Mouse (Mus musculus) adrenal gland, postnatal 25 days (tissue): ENCODE results near the gene Catsper1. TPM values are rescaled to one million over a fixed set of nuclear protein-coding genes. Genes with fewer than 3 reads are reported as not detected.
"Not testable (repeated sequence)": the region's sequence is repeated elsewhere in the genome, so short reads cannot be mapped to it uniquely, and the experiment has no call there.

Source experiments
- DNase-seq: peaks from one replicate; pipeline ENCODE4 v3.0.0; 2021; ENCODE audit warnings: mixed read lengths
- long read RNA-seq: library from polyadenylated mRNA; stranded (forward); transcript quantifications from one replicate; pipeline ENCODE4 v2.0.0, GENCODE M21; 2021
- total RNA-seq: library from RNA; stranded (reverse); gene quantifications from 2 replicates; pipeline ENCODE4 v1.2.3, GENCODE M21; 2021

Gene Catsper1
- total RNA-seq: not detected in 2 replicates
- long read RNA-seq: 0 reads

DNA sequence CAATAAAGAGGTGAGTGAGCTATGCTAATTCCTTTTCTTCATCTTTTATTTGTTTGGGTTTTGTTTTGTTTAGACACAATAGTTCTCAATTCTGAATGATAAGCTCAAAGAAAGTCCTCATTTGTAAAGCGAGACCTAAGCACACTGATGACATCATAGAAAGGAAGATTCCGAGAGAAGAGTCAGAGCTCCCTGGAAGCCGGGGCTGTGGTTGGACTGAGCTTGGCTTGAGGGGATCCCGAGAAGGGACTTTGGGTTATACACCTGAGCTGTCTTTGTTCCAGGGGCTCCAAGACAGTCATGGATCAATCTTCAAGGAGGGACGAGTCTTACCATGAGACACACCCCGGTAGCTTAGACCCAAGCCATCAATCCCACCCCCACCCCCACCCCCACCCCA lies at the start of gene Catsper1:
Gene Catsper1, plus strand, starts transcription at position 301 of the 400 bp plus-strand sequence.
- no peak for DNase-seq

DNA sequence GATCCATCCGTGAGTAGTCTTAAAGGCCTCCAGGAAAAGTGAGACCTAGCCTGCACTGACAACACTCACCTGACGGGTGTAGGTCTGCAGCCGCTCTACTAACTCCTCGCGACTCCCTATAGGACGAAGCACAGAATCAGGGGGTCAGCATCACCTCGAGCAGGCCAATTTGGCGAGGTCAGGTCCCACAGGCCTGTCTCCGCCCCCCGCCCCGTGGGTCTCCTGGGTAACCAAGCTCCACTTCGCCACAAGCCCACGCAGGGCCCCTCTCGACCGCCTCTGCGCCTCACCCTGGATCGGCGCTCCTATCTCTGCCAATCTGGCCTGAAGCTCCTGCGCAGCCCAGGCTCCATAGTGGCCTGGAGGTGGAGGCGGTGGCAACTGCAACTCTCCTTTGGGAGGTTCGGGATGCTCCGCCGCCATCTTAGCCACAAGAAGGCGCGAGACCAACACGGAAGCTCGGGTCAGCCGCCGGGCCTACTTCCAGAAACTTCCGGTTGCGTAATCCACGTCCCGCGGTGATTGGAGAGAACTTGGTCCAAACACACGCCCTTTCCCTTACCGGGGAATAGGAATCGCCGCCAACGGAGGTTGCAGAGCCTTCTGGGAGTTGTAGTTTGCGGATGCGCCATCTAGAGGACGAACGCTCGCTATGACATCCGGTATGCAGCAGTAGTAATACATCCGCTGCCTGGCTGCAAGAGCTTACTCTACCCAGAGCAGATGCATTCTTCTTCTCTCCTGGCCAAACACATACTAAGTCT lies 40.4 kb upstream of the Catsper1 start, which contains the start of gene Sf3b2:
Gene Sf3b2, minus strand, starts transcription at position 484 of the 764 bp plus-strand sequence.
- peak; percentile 97 for DNase-seq

DNA sequence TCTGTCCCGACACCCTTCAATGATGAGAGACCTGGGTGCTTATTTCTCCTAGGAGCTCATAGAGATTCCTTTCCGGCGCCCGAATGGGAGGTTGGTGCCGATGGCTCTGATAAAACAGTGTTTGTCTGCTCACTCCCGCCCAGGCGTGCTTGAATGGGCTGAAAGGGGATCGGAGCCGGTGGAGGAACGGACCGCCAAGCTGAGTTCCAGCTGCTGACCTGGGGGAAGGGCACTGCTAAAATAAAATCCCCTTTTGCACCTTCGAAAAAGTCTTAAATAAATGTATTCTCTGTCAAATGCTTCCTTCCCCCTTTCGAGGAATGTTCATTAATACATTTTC lies 39.8 kb upstream of the Catsper1 start:
- no peak for DNase-seq

DNA sequence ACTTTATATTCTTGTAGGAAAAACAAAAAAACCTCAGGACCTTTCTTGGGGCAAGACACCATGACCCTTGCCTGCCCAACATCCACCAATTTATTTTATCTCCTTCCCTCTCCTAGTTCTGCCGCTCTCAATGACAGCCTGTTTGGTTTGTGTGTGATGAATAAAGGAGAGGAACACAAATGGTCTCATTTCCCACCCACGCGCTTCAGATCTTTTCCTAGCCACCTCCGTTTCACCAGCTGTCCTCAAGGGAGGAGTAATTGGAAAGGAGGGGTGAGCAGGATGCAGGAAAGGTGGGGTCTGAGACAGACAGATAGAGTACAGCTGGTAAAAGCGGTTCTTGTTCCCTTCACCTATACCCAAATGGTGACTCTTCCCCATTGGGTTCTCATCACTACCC lies 38.9 kb upstream of the Catsper1 start:
- no peak for DNase-seq

DNA sequence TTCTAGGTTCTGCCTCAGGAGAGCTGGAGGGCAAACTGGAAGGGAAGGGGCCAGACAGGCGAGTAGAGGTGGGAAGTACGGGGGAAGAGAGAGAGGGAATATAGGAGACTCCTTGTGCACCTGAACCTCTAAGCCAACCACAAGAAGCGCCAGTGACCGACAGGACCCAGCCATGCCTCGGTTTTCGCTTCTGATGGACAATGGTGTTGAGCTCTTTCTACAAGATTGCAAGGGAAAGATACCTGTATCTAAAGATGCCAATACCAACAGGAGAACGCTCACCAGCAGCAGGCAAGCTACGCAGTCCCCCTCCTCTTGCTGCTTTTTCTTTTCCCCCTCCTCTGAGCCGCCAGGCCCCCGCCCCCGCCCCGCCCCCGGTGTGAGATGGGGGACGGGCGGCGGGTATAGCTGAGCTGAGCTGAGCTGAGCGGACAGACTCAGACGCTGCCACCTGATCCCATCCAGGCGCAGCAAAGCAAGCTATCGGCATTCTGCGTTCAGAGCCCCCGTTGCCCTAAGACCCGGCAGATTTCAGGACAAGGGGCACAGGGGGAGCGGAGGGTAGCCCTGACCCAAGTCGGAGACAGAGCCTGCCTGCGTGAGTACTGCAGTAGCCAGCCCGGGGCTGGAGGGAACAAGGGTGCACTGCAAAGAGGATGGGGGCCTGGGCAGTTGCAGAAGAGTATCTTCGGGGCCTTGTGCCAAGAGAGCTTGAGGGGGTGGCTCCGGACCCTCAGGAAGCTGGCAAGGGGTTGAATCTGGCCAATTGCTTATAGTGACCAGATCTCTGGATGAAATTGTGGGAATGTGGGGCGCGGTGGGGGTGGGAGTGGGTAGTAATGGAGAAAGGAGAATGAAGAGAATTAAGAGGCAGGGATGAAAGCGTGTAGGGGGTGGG lies 37.4 kb upstream of the Catsper1 start, which contains the start of gene Gal3st3:
Gene Gal3st3, plus strand, starts transcription at position 429 of the 898 bp plus-strand sequence.
- DNase-seq: no peak

DNA sequence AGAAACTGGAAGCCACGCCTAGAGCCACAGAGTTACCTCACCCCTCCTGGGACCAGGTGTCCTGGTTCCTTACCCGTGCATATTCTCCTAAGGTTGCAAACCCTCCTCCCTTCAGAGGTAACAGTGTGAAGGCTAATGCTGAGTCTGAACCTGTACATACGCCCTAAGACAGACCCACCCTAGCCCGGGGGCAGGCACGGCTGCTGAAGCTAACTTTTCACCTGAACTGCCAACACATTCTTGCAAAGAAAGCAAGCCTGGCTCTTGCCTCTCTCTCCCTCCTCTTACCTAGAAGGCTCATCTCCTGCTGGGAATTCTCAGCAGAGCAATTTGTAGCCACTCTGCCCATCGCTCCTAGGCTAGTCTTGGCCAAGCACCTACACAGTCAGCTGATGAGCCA lies 35.0 kb upstream of the Catsper1 start:
- no peak for DNase-seq

DNA sequence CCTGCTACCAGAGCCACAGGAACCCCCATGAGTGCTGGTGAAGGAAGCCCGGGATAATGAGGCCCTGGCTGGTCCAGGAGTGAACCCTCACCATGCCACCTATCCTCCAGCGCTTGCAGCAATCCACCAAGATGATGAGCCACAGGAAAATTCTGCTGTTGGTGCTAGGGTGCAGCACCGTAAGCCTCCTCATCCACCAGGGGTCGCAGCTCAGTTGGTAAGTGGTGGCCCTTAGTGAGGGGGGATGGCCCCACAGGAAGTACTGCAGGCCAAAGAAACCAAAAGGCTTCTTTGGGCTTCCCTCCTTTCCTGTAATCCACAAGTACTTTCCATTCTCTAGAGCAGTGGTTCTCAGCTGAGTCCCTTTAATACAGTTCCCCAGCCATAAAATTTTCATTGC lies 33.1 kb upstream of the Catsper1 start:
- peak; percentile 47 for DNase-seq

DNA sequence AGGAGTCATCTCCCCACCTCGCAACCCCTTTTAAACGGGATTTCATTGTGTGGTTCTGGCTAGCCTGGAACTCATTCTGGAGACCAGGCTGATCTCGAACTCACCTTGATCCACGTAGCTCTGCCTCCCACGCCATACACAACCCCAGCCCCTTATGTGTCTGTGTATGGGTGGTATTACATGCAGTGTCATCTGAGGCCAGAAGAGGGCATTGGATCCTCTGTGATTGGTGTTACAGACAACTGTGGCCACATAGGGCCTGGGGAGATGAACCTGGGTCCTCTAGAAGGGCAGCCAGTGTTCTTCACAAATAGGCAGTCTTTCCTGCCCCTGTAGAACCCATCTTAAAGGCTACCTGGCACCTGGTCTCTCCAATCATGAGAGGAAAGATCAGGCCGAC lies 29.3 kb upstream of the Catsper1 start:
- DNase-seq: no peak

DNA sequence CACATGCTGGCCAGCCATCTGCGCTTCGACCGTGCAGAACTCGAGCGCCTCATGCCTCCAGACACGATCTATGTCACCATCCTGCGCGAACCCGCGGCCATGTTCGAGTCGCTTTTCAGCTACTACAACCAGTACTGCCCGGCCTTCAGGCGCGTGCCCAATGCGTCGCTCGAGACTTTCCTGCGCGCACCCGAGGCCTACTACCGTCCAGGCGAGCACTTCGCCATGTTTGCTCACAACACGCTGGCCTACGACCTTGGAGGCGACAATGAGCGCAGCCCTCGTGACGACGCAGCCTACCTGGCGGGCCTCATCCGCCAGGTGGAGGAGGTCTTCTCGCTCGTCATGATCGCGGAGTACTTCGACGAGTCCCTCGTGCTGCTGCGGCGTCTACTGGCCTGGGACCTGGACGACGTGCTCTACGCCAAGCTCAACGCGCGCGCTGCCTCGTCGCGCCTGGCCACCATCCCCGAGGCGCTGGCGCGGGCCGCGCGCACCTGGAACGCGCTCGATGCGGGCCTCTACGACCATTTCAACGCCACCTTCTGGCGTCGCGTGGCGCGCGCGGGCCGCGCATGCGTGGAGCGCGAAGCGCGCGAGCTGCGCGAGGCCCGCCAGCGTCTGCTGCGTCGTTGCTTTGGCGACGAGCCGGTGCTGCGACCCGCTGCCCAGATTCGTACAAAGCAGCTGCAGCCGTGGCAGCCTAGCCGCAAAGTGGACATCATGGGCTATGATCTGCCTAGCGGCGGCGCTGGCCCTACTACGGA lies 28.4 kb upstream of the Catsper1 start:
- DNase-seq: peak; percentile 18

DNA sequence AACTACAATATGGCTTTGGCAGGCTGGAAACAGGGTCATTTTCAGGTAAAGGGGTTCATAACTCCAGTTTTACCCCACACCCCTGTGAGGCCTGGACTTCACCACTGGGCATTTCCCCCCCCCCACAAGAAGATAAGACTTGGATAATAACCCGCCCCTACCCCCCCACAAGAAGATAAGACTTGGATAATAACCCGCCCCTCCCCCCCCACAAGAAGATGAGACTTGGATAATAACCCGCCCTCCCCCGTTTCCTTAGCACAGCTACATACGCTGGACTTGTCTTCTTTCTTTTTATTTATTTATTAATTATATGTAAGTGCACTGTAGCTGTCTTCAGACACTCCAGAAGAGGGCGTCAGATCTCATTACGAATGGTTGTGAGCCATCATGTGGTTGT lies 26.5 kb upstream of the Catsper1 start:
- DNase-seq: no peak

DNA sequence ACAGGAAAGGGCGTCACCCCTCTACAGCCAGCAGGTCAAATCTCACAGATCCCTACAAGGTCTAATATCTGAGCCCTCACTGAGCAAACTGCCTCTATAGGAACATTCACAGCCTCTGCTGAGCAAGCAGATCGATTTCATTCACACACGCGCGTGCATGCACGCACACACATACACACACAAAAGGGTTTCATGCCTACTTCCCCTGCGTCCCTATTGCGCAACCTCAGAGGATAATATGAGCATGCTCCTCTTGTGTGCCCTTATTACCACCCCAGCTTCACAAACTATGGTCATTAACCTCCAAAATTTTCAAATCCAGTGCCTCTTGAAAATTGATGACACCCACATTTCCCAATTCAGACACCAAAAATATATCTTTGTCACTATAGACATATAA lies 22.4 kb upstream of the Catsper1 start:
- no peak for DNase-seq

DNA sequence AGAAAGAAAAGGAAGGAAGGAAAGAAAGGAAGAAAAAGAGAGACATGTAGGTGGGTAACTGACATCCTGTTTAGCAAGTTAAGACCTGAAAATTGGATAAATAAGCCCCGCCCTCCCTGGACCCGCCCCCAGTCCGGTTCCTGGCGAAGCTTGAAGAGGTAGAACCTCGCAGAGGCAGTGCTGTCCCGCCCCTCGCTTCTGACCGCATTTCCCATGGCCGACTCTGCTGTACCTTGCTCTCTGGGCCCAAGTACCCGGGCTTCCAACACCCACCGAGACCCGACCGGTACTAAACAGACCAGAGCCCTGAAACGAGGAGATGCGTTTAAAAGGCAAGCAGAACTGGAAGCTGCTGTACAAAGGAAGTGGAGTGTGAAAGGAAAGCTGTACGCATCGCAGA lies 11.7 kb upstream of the Catsper1 start:
- no peak for DNase-seq

DNA sequence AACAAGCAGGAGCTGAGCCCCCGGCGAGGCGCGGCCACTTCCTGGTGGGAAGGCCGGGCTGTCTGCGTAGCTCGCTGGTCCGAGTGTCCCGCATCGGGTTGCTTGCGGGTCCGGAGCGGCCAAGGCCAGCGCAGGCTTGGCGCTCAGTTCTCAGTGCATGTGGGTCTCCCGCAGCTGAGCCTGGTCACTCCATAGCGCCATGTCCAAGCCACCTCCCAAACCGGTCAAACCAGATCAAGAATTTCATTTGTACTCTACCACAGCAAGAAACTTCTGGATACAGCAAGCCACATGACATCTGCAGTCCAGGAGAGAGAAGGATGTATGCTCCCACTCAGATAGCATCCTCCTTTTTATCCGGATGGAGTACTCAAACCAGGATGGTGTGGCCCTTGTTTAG lies 7.6 kb upstream of the Catsper1 start:
- no peak for DNase-seq

DNA sequence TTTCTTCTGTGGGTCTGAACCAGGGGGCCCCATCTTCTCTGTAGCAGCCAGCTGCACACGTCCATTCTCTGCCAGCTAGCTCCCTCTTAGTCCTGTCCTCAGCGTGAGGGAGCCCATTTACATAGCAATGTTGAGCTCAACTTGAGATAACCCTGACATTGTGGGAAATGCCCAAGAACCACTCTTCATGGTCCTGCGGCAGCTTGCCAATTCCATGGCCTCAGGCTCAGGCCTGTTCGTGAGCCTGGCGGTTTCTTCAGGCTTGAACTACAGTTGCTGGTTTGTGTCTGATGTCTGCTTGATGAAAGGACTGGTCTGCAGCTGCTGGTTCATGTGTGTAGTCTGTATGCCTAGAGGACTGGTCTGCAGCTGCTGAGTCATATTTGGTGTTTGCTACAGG lies 800 bp upstream of the Catsper1 start:
- DNase-seq: no peak

DNA sequence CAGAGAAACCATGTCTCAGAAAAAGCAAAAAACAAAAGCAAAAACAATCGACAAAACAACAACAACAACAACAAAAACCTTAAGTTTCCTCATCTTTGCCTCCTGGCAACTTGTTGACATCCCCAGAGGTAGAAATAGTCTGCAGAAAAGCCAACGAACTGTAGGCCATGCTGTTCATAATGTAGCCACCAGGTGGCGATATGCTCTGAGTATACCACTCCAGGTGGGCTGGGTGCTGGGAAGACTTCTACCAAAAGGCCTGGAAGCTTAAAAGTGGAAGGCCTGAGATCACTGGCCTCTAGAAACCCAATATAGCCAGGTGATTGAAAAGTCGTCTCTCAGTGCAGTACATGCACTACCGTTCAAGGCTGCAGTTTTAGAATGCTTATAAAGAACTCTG lies 2.4 kb downstream of the Catsper1 start:
- DNase-seq: peak; percentile 75

DNA sequence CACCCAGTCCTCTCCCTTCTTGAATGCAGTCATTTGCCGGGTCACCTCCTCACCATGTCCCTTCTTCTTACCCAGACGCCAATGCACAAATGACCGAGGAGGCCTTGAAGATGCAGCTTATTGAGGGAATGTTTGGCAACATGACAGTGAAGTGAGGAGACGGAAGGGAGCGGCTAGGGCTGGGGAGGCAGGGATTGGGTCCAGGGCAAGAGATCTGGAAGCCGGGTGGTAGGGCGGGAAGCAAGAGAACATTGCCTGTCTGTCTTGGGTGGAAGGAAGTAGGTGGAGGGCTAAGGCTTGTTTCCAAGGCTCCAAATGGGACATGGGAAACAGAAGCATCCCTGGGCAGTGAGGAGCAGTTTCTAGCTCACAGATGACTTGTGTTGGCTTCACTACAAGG lies 5.8 kb downstream of the Catsper1 start:
- DNase-seq: no peak

DNA sequence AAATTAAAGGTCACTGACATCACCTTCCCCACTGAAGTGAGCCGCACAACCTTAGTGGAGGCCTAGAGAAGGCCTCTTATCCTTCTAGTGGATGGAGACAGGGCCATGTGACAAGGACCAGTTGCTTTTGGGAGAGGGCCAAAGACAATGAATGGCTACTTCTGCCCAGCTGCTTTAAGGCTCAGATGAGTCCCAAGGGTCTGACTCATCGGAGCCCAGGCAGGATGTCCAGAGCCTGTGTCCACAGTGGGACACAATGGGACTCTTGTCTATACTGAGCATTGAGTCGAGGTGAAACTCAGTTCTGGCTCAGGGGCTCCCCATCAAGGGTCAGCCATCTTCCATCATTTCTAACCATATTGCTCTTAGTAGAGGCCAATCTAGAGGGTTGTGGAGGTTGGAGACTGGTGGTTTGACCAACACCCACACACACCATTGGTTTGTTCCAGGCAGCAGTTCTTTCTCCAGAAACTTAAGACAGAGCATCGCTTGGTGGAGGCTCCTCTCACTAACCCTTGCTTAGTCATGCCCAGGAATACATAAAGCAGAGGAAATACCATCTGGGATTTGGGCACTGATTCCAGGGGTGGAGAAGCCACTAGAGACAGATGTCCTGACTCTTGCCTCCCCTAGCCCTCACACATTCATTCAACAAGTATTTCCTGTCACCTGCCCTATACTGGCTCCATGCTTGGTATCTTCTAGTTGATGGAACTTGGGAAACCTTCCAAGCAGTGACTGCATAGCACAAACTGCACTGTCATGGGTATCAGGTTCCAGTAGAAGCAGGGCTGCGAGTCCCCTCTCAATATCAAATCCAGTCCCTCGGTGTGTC lies 10.0 kb downstream of the Catsper1 start:
- no peak for DNase-seq

DNA sequence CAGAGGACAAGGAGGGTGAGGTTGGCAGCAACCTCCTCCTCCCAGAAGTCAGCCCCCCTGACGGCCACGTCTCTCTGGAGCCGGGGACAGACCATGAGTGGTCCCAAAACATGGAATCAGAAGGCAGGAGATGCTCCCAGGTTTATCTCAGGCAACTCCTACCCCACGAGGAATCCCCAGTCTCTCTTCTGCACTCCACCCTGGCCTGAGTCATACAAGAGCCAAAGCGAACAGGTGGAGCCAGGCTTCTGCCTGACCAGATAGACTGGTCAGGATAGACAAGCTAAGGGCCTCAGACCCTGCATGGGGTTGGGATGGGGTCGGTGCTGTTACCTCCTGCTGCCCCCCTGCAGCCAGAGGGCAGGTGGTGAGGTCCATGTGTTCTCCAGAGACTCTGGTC lies 12.5 kb downstream of the Catsper1 start:
- DNase-seq: no peak

DNA sequence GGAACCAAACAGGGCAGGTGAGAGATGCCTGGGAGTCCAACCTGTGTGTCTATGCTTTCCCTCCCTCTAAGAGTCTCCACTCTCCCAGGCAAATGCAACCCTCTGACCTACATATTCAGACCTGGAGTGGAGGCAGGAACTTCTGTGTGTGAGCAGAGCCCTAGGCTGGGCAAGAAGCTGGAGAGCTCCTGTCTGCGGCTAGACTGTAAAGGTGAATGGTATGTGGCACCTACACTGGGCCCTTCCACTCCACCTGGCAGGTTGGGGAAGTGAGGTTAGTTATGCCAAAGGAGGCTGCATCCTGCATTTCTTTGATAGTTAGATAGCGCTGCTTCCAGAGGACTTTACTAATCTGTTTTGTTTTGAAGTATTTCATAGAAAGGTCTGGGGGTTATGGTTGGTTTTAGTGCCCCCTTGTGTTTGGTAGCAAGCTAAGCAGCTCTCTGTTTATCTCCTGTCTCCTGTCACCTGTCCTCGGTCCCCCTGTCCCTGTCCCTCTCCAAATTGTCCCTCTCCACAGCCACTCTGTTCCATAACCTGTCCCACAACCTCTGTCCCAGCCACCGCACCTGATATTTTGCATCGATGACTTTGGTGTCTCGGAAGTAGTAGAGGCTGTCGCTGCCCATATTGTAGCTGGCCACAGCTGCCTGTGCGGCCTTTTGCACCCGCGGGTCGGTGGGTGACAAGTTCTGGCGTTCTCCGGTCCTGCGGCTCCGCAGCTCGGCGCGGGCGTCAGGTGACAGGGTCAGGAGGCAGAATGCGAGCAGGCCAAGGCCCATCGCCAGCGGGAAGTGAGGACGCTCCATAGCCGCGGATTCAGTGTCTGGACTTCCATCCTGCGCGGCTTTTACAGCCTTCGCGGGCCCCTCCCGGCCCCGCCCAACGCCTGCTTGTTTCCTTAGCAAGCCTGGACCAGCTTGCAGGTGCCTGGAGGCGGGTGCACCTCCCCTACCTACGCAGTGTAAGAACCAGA lies 13.3 kb downstream of the Catsper1 start:
- no peak for DNase-seq

DNA sequence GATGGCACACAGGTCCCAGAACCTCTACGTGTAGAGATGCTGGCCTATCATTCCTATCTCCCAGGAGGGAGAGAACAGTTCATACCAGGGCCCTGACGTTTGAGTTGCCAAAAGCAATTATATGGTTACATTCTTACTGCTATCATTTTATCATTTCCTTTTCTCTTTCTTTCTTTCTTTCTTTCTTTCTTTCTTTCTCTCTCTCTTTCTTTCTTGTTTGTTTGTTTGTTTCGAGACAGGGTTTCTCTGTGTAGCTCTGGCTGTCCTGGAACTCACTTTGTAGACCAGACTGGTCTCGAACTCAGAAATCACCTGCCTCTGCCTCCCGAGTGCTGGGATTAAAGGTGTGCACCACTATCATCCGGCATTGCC lies 13.9 kb downstream of the Catsper1 start, which contains the start of gene Cst6:
Gene Cst6, minus strand, starts transcription at position 73 of the 372 bp plus-strand sequence.
- not testable (repeated sequence) for DNase-seq
